Mouse (Mus musculus) adrenal gland, postnatal 25 days (tissue): ENCODE measurements around the gene Speer3. TPM values are rescaled to one million over a fixed set of nuclear protein-coding genes. Genes with fewer than 3 reads are reported as not detected.
"Not testable (repeated sequence)": the region's sequence is repeated elsewhere in the genome, so short reads cannot be mapped to it uniquely, and the experiment has no call there.

ENCODE experiments used
- DNase-seq: peaks from one replicate; pipeline ENCODE4 v3.0.0; 2021; ENCODE audit warnings: mixed read lengths
- long read RNA-seq: library from polyadenylated mRNA; stranded (forward); transcript quantifications from one replicate; pipeline ENCODE4 v2.0.0, GENCODE M21; 2021
- total RNA-seq: library from RNA; stranded (reverse); gene quantifications from 2 replicates; pipeline ENCODE4 v1.2.3, GENCODE M21; 2021

Gene Speer3
- total RNA-seq = not detected in 2 replicates
- long read RNA-seq = 0 reads

DNA sequence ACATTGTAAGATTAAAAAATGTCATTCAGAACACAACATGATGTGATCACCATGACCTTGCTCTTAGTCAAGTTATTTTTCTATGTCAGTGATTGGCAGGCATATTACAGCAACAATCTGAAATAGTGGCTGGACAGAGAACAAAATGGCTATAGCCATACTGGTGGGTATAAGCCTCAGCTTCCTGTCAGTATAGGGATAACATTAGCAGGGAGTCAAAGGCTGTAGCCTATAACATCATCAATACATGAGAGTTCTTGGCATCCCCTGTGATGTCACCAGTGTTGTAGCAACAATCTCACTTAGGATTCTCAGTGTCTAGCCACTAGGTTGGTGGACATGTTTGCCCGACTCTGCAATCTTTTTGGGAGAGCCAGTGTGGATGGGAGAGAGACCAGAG is at the start of gene Speer3:
Gene Speer3 (plus strand): TSS at position 301 of the 400 bp plus-strand sequence.
- DNase-seq = no peak

DNA sequence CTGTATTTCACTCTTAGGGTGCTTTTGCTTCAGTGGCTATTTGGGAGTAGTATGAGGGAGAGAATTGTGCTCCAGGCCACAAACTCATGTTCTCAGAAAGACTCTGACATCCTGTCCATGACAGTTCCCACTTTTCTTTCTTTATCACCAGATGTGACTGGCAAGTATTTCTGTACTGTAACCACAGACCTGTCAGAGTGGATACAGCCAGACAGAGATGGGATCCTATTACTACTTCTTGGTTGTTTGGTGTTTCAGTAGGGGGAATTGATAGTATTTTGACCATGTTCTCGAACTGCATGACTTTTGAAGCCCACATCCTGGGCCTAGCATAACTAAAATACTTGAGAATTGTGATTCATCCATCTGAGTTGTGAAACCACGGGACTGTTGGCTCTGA is 19.1 kb downstream of the Speer3 start:
- not testable (repeated sequence) for DNase-seq

DNA sequence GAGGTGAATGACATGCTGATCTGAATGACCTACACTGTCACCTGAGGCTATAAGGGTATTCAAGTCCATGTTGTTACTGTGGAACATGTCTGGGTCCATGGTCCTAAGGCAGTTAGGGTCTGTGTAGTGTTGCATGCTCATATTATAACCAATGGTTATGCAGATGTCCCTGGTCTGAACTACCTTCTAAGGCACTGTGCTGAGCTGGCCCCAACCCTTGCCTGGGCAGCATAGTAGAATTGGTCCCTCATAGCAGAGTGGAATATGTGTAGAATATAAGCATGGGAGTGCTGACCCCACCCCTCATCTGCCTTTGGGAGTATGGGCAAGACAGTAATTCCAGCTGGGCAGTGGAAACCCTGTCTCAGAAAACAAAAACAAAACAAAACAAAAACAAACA is 33.7 kb downstream of the Speer3 start:
- no peak for DNase-seq

DNA sequence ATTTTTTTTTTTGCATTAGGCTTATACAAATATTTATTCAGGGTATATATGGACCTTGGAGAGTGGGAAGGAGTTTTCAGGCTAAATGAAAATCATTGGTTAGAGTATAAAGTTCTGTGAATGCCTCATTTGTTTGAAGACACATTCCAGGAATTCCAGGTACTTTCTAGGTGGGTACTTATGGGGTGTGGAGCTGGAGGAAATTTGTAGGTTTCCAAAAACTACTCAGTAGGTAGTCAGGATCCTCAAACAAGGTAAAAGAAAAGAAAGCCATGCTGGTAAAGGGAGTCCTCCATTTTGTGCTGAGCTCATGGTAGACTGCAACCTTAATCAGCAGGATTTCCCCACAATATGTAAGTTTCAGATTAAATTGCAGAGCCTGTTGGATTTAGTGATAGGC is 35.3 kb downstream of the Speer3 start:
- no peak for DNase-seq

DNA sequence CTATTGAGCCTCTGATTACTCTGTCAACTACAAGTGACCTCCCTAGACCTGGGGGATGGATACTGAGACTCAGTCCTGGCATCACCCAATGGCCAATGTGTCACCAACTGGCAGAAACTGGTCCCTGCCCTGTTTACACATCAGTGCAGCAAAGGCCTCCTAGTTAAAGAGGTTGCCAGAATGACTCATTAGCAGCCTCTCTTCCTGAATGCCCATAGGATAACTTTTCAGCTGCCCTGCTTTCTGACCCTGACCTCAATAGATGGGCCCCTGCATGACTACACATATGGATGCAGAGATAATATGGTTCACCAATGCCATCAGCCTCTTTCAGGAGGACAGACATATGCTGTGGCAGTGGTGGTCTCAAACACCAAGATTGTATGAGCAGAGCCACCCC is 52.9 kb downstream of the Speer3 start:
- DNase-seq = no peak

Other genes with a start within 250 kb of the Speer3 start
- gene Sema3e, start 233.7 kb downstream of the Speer3 start, total RNA-seq = 0.21 and 0.48 TPM in 2 replicates